Mouse (Mus musculus) neural tube, embryonic 15.5 days (tissue): ENCODE measurements around the gene Olfr1418. TPM values are rescaled to one million over a fixed set of nuclear protein-coding genes. Genes with fewer than 3 reads are reported as not detected.
A peak's percentile ranks its signal among the peaks of the same experiment; 100 is the strongest.

Experiments used
- ATAC-seq: fragments of 200-750 bp; cut with Nextera tagmentation; 2 replicates; pipeline ENCODE4 v1.8.0; 2017; ENCODE audit warnings: mild to moderate bottlenecking, moderate TSS enrichment, moderate library complexity; ENCODE audit not compliant: low FRiP score
- H3K27ac ChIP-seq: fragments of 300-500 bp; sonication (generic); replicated peaks from 2 replicates; pipeline ENCODE4 v1.5.1; 2015; ENCODE audit warnings: mild to moderate bottlenecking, inconsistent platforms
- H3K27me3 ChIP-seq: fragments of 300-500 bp; sonication (generic); replicated peaks from 2 replicates; pipeline ENCODE4 v1.6.1; 2015; ENCODE audit warnings: inconsistent platforms
- H3K36me3 ChIP-seq: fragments of 300-500 bp; sonication (generic); 2 replicates; pipeline ENCODE4 v1.6.1; 2015; ENCODE audit warnings: inconsistent platforms
- H3K4me1 ChIP-seq: fragments of 300-500 bp; sonication (generic); 2 replicates; pipeline ENCODE4 v1.6.1; 2015; ENCODE audit warnings: inconsistent platforms
- H3K4me2 ChIP-seq: fragments of 300-500 bp; sonication (generic); 2 replicates; pipeline ENCODE4 v1.6.1; 2015; ENCODE audit warnings: inconsistent platforms, mild to moderate bottlenecking, moderate library complexity
- H3K4me3 ChIP-seq: fragments of 300-500 bp; sonication (generic); replicated peaks from 2 replicates; pipeline ENCODE4 v1.5.1; 2015; ENCODE audit warnings: mild to moderate bottlenecking, inconsistent platforms
- H3K9ac ChIP-seq: fragments of 300-500 bp; sonication (generic); replicated peaks from 2 replicates; pipeline ENCODE4 v1.6.1; 2015; ENCODE audit warnings: mild to moderate bottlenecking, inconsistent platforms
- H3K9me3 ChIP-seq: fragments of 300-500 bp; sonication (generic); replicated peaks from 2 replicates; pipeline ENCODE4 v1.6.1; 2016; ENCODE audit warnings: inconsistent platforms
- WGBS: fragments of 180-500 bp; shearing (Covaris S2); methylation state at CpG from one replicate; pipeline ENCODE4 v1.1.7; 2015; ENCODE audit warnings: mixed read lengths; 5-methylcytosine and 5-hydroxymethylcytosine counted together
- polyA plus RNA-seq: library from polyadenylated mRNA; unstranded; fragments of >200 nt; fragmentation: Nextera tagmentation; extraction: Ambion mirVana; gene quantifications from 2 replicates; pipeline ENCODE4 v1.2.1, GENCODE M21; 2015

The Olfr1418 gene
- polyA plus RNA-seq, 1 experiment from 2014 or later: not detected

GRCm38 (mm10) chr19:11819800-11820199 is 41.1 kb downstream of the Olfr1418 start:
- Histone ChIP-seq H3K27me3 (peaks cover 30% of the 10 kb centered on the region), H3K4me2 (peak overlapping the region; percentile 96), H3K36me3 (no peaks in the 10 kb centered on the region), H3K4me3 (peak overlapping the region; percentile 77), H3K9me3 (no peaks in the 10 kb centered on the region), H3K9ac (peak overlapping the region; percentile 74), H3K4me1 (peaks cover 26% of the 10 kb centered on the region), H3K27ac (no peak overlapping the region)
- peak; percentile 55 for ATAC-seq
- WGBS: under 1% methylated on average over 15 of the region's 15 CpGs

- WGBS: under 1% methylated on average over 20 of the region's 20 CpGs
- peak; percentile 32; the same call in 1 of the 2 replicates for ATAC-seq
- peak within 1 kb of the TSS; percentile 77 for H3K4me3 ChIP-seq
- no peak within 1 kb of the TSS for H3K27ac ChIP-seq
- H3K27me3 ChIP-seq: peaks cover 30% of the 10 kb centered on the region
- H3K4me1 ChIP-seq: peaks cover 26% of the 10 kb centered on the region
- H3K36me3 ChIP-seq: no peaks in the 10 kb centered on the region
- H3K9ac ChIP-seq: peak within 1 kb of the TSS; percentile 74
- H3K4me2 ChIP-seq: peak within 1 kb of the TSS; percentile 96
- H3K9me3 ChIP-seq: no peaks in the 10 kb centered on the region
These were observed 41.6 kb downstream of the Olfr1418 start, which contains the start of gene Stx3 for GRCm38 (mm10) chr19:11819143-11819700. TSS of gene Stx3 (minus strand) at chr19:11819403.

- peak overlapping the region; percentile 96 for H3K4me2 ChIP-seq
- H3K4me3 ChIP-seq: peak overlapping the region; percentile 77
- no peaks in the 10 kb centered on the region for H3K9me3 ChIP-seq
- peaks cover 26% of the 10 kb centered on the region for H3K4me1 ChIP-seq
- H3K36me3 ChIP-seq: no peaks in the 10 kb centered on the region
- peak overlapping the region; percentile 74 for H3K9ac ChIP-seq
- peaks cover 30% of the 10 kb centered on the region for H3K27me3 ChIP-seq
- WGBS: under 1% methylated on average over 53 of the region's 83 CpGs
- H3K27ac ChIP-seq: no peak overlapping the region
- ATAC-seq: peak; percentile 91
These were observed 42.4 kb downstream of the Olfr1418 start for GRCm38 (mm10) chr19:11818199-11819142.

- Histone ChIP-seq H3K27ac (no peak overlapping the region), H3K4me2 (peak overlapping the region; percentile 96), H3K4me3 (peak overlapping the region; percentile 77), H3K9ac (peak overlapping the region; percentile 74), H3K36me3 (no peaks in the 10 kb centered on the region), H3K4me1 (peaks cover 26% of the 10 kb centered on the region), H3K27me3 (peaks cover 30% of the 10 kb centered on the region), H3K9me3 (no peaks in the 10 kb centered on the region)
- no peak for ATAC-seq
- WGBS: 6% methylated on average over 5 of the region's 5 CpGs
These were observed 43.3 kb downstream of the Olfr1418 start for GRCm38 (mm10) chr19:11817586-11817985.

- Histone ChIP-seq H3K27ac (no peak overlapping the region), H3K4me3 (no peak overlapping the region), H3K9me3 (no peaks in the 10 kb centered on the region), H3K9ac (no peak overlapping the region), H3K27me3 (peaks cover 30% of the 10 kb centered on the region), H3K36me3 (no peaks in the 10 kb centered on the region), H3K4me2 (no peak overlapping the region), H3K4me1 (peaks cover 30% of the 10 kb centered on the region)
- ATAC-seq: no peak
- WGBS: 27% methylated on average over 6 of the region's 6 CpGs
These were observed 44.2 kb downstream of the Olfr1418 start for GRCm38 (mm10) chr19:11816706-11817105.

- Histone ChIP-seq H3K27ac (no peak overlapping the region), H3K36me3 (no peaks in the 10 kb centered on the region), H3K4me1 (peaks cover 25% of the 10 kb centered on the region), H3K4me2 (no peak overlapping the region), H3K27me3 (peaks cover 23% of the 10 kb centered on the region), H3K9ac (no peak overlapping the region), H3K9me3 (no peaks in the 10 kb centered on the region), H3K4me3 (no peak overlapping the region)
- 86% methylated on average over 6 of the region's 6 CpGs for WGBS
- no peak for ATAC-seq
These were observed 46.0 kb downstream of the Olfr1418 start for GRCm38 (mm10) chr19:11814742-11815333.

- H3K36me3 ChIP-seq: no peaks in the 10 kb centered on the region
- 20% methylated on average over 8 of the region's 8 CpGs for WGBS
- no peak overlapping the region for H3K27ac ChIP-seq
- H3K9ac ChIP-seq: no peak overlapping the region
- H3K4me1 ChIP-seq: peaks cover 17% of the 10 kb centered on the region
- no peak overlapping the region for H3K4me3 ChIP-seq
- H3K9me3 ChIP-seq: no peaks in the 10 kb centered on the region
- H3K4me2 ChIP-seq: no peak overlapping the region
- peaks cover 21% of the 10 kb centered on the region for H3K27me3 ChIP-seq
- ATAC-seq: no peak
These were observed 47.2 kb downstream of the Olfr1418 start for GRCm38 (mm10) chr19:11813649-11814048.

- Histone ChIP-seq H3K4me1 (peaks cover 13% of the 10 kb centered on the region), H3K4me2 (no peak overlapping the region), H3K9me3 (no peaks in the 10 kb centered on the region), H3K9ac (no peak overlapping the region), H3K4me3 (no peak overlapping the region), H3K36me3 (no peaks in the 10 kb centered on the region), H3K27ac (no peak overlapping the region), H3K27me3 (peaks cover 21% of the 10 kb centered on the region)
- WGBS: 82% methylated on average over 4 of the region's 4 CpGs
- no peak for ATAC-seq
These were observed 47.7 kb downstream of the Olfr1418 start for GRCm38 (mm10) chr19:11813136-11813535.

- 39% methylated on average over 5 of the region's 5 CpGs for WGBS
- peaks cover 4% of the 10 kb centered on the region; the same call in 1 of the 2 replicates for H3K4me1 ChIP-seq
- ATAC-seq: peak; percentile 88
- peaks cover 14% of the 10 kb centered on the region for H3K27me3 ChIP-seq
- no peaks in the 10 kb centered on the region for H3K36me3 ChIP-seq
- no peak overlapping the region for H3K27ac ChIP-seq
- H3K4me3 ChIP-seq: no peak overlapping the region
- H3K9me3 ChIP-seq: no peaks in the 10 kb centered on the region
- H3K4me2 ChIP-seq: no peak overlapping the region
- no peak overlapping the region for H3K9ac ChIP-seq
These were observed 49.0 kb downstream of the Olfr1418 start for GRCm38 (mm10) chr19:11811688-11812365.

- no peak overlapping the region for H3K4me2 ChIP-seq
- H3K27ac ChIP-seq: no peak overlapping the region
- no peak overlapping the region for H3K9ac ChIP-seq
- H3K4me1 ChIP-seq: peaks cover 4% of the 10 kb centered on the region; the same call in 1 of the 2 replicates
- ATAC-seq: no peak
- no peaks in the 10 kb centered on the region for H3K9me3 ChIP-seq
- H3K27me3 ChIP-seq: peaks cover 6% of the 10 kb centered on the region
- whole genome bisulfite sequencing: 84% methylated on average over 1 of the region's 1 CpGs
- no peaks in the 10 kb centered on the region for H3K36me3 ChIP-seq
- H3K4me3 ChIP-seq: no peak overlapping the region
These were observed 50.0 kb downstream of the Olfr1418 start for GRCm38 (mm10) chr19:11810856-11811255.
